Mouse (Mus musculus): Measurements from ENCODE around the gene Tbx4. TPM values are rescaled to one million over a fixed set of nuclear protein-coding genes. Genes with fewer than 3 reads are reported as not detected.

Gene Tbx4
- polyA plus RNA-seq, 1 experiment, result 0.07 TPM

DNA sequence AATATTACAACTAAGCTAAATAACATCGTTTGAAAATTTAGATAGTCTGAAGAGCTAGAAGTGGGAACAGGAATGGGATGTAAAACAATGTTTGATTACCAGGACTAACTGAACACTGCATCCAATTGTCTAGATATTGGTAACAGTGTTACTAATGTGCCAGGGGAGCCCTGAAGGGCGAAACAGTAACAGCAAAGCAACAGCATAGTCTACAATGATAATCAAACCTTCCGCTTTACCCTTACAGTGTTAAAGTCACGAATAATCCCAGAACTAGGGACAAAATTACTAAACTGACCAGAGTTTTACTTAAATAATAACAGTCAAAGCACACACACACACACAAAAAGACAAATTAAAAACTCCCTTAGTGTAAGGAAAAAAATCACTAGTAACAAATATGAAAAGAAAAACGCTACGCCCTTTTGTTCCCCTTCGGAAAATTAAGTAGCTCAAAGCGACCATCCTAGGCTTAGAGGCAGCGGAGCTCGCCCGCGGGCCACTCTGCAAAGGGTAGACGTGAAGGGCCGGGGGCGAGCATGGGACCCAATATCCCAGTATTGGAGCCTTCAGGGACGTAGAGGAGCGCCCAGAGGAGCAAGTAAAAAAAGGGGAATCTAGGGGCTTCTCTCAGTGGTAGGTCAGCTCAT is 1.7 kb downstream of the Tbx4 start:
- 11% methylated on average over 17 of the region's 17 CpGs for WGBS
- H3K4me3 ChIP-seq (ENCODE audit: extremely low read depth, insufficient read depth, insufficient read length), result no peak overlapping the region
- H3K27me3 ChIP-seq (ENCODE audit: control insufficient read depth, insufficient read depth, low read length), result peaks cover 47% of the 10 kb centered on the region
- no peak overlapping the region for H3K27ac ChIP-seq (ENCODE audit: insufficient read depth, low read length)
- TF ChIP-seq POLR2A (IDR thresholded peaks at IDR 0.05; ENCODE audit: low read depth, low read length) (no peak), CTCF (IDR thresholded peaks at IDR 0.05; ENCODE audit: extremely low read depth, insufficient read depth, insufficient read length, insufficient replicate concordance) (no peak)
- H3K36me3 ChIP-seq (ENCODE audit: control insufficient read depth, insufficient read depth, low read length), result no peaks in the 10 kb centered on the region
- H3K4me1 ChIP-seq (ENCODE audit: control insufficient read depth, insufficient read depth, insufficient read length), result no peaks in the 10 kb centered on the region
- no peak for DNase-seq (ENCODE audit: low read depth in 1 of 2, low spot score in 2 of 2)

DNA sequence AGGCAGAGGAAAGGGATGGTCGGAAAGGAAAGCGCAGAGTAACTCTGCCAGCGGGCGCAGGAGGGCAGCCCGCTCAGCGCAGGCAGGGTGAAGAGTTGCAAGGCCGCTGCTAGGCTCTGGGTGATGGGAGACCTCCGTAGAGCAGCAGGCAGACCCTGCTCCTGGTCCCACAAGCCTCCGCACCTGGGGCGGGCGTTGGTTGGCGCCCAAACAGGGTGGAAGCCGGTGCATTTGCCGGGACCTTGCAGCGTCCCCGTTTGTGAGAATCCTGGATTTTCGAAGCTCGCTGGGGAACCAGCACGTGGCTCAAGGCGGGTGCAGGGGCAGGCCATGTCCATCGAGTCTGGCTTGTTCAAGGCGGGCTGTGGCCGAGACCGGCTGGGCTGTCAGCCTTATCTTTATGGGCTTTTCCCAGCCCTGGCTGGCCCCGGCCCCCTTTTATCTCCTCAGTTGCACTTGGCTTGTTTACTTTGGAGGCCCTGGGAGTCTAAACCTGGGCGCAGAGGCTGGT is 2.3 kb downstream of the Tbx4 start:
- H3K27ac ChIP-seq (ENCODE audit: insufficient read depth, low read length), result no peak overlapping the region
- H3K4me1 ChIP-seq (ENCODE audit: control insufficient read depth, insufficient read depth, insufficient read length), result no peaks in the 10 kb centered on the region
- H3K4me3 ChIP-seq (ENCODE audit: extremely low read depth, insufficient read depth, insufficient read length), result no peak overlapping the region
- DNase-seq (ENCODE audit: low read depth in 1 of 2, low spot score in 2 of 2), result no peak
- H3K36me3 ChIP-seq (ENCODE audit: control insufficient read depth, insufficient read depth, low read length), result no peaks in the 10 kb centered on the region
- 13% methylated on average over 26 of the region's 26 CpGs for WGBS
- H3K27me3 ChIP-seq (ENCODE audit: control insufficient read depth, insufficient read depth, low read length), result peaks cover 47% of the 10 kb centered on the region
- TF ChIP-seq CTCF (IDR thresholded peaks at IDR 0.05; ENCODE audit: extremely low read depth, insufficient read depth, insufficient read length, insufficient replicate concordance) (no peak), POLR2A (IDR thresholded peaks at IDR 0.05; ENCODE audit: low read depth, low read length) (no peak)

DNA sequence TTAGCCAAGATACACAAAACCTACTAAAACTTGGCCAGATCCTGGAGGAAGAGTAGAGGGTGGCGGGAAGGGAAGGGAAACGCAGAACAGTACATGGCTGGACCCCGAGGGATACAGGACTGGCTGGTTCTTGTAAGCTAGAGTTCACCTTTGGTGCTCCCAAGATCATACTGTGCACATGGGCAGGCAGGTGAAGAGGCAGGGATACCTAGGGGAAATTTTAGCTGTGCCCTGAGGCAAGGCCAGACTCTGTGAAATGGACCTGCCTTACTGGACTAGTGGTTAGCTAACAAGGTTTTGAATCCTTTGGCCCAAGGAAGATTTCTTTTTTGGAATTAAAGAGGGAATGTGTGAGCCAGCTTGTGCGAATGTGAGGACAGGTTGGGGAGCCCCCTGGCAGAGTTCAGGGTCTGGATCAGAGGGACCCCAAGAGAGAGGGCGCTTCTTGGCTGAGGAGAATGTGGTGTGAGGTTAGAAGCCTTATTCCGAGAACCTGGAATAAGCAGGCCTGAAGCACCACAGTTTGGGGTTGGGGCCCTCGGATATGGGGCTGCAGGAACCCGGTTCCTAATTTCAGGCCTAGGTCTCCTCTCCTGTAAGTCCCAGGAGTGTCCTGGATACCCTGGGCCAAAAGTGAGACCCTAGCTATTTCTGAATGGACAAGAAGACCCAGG is 3.0 kb downstream of the Tbx4 start:
- Histone ChIP-seq H3K4me3 (ENCODE audit: extremely low read depth, insufficient read depth, insufficient read length) (no peak overlapping the region), H3K27me3 (ENCODE audit: control insufficient read depth, insufficient read depth, low read length) (peaks cover 50% of the 10 kb centered on the region), H3K27ac (ENCODE audit: insufficient read depth, low read length) (no peak overlapping the region), H3K36me3 (ENCODE audit: control insufficient read depth, insufficient read depth, low read length) (no peaks in the 10 kb centered on the region), H3K4me1 (ENCODE audit: control insufficient read depth, insufficient read depth, insufficient read length) (no peaks in the 10 kb centered on the region)
- WGBS, result 58% methylated on average over 8 of the region's 8 CpGs
- TF ChIP-seq CTCF (IDR thresholded peaks at IDR 0.05; ENCODE audit: extremely low read depth, insufficient read depth, insufficient read length, insufficient replicate concordance) (no peak), POLR2A (IDR thresholded peaks at IDR 0.05; ENCODE audit: low read depth, low read length) (no peak)
- no peak for DNase-seq (ENCODE audit: low read depth in 1 of 2, low spot score in 2 of 2)

DNA sequence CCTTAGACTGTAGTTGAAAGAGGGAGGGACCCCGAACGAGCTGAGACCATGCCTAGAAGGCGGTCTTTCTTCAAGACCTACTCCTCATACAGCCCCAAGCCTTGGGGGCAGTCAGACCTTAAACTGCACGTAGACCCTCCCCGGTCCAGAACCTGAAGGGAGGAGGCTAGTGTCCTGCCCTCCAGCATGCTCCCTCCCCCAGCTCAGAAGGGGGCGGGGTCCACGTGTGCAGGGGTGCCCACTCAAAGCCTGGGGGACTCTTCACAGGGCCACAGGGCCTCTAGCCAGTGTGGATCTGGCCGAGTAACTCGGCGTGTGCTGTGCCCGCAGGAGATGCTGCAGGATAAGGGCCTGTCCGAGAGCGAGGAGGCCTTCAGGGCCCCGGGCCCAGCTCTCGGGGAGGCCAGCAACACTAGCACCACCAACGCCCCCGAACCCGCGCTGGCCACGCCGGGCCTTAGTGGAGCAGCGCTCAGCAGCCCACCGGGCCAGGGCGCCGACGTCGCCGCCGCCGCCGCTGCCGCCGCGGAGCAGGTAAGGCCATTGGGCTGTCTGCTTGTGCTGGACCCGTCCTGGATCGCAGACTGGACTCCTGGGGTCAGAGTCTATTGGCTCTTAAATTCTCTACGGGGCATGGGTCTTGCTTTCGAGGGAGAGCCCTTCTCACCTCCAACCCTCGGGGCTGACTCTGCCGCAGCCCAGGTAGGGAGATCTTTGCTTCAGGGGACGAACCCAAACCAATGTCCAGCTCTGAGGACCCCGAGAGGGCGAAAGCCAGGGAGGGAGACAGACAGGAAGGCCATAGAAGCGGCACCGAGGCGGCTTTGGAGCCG is 3.7 kb downstream of the Tbx4 start:
- H3K27me3 ChIP-seq (ENCODE audit: control insufficient read depth, insufficient read depth, low read length), result peaks cover 53% of the 10 kb centered on the region
- H3K4me3 ChIP-seq (ENCODE audit: extremely low read depth, insufficient read depth, insufficient read length), result no peak overlapping the region
- TF ChIP-seq CTCF (IDR thresholded peaks at IDR 0.05; ENCODE audit: extremely low read depth, insufficient read depth, insufficient read length, insufficient replicate concordance) (no peak), POLR2A (IDR thresholded peaks at IDR 0.05; ENCODE audit: low read depth, low read length) (no peak)
- no peaks in the 10 kb centered on the region for H3K36me3 ChIP-seq (ENCODE audit: control insufficient read depth, insufficient read depth, low read length)
- no peak overlapping the region for H3K27ac ChIP-seq (ENCODE audit: insufficient read depth, low read length)
- 15% methylated on average over 47 of the region's 47 CpGs for WGBS
- H3K4me1 ChIP-seq (ENCODE audit: control insufficient read depth, insufficient read depth, insufficient read length), result no peaks in the 10 kb centered on the region
- no peak for DNase-seq (ENCODE audit: low read depth in 1 of 2, low spot score in 2 of 2)

DNA sequence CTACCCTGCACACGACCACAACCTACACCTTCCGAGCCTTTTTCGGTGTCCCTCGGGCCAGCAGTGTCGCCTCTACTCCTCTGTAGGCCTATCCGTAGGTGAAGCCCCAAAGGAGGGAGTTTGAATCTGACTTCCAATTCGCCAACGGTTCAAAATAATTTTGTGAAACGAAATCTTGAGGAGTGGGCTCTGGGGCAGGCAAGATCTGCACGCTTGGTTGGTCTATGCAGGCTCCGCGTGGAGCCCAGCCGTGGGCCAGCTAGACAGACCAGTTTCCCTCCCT is 4.3 kb downstream of the Tbx4 start:
- no peak overlapping the region for H3K4me3 ChIP-seq (ENCODE audit: extremely low read depth, insufficient read depth, insufficient read length)
- no peaks in the 10 kb centered on the region for H3K36me3 ChIP-seq (ENCODE audit: control insufficient read depth, insufficient read depth, low read length)
- 13% methylated on average over 13 of the region's 13 CpGs for WGBS
- no peaks in the 10 kb centered on the region for H3K4me1 ChIP-seq (ENCODE audit: control insufficient read depth, insufficient read depth, insufficient read length)
- no peak for DNase-seq (ENCODE audit: low read depth in 1 of 2, low spot score in 2 of 2)
- TF ChIP-seq CTCF (IDR thresholded peaks at IDR 0.05; ENCODE audit: extremely low read depth, insufficient read depth, insufficient read length, insufficient replicate concordance) (no peak), POLR2A (IDR thresholded peaks at IDR 0.05; ENCODE audit: low read depth, low read length) (no peak)
- H3K27me3 ChIP-seq (ENCODE audit: control insufficient read depth, insufficient read depth, low read length), result peaks cover 57% of the 10 kb centered on the region
- no peak overlapping the region for H3K27ac ChIP-seq (ENCODE audit: insufficient read depth, low read length)

DNA sequence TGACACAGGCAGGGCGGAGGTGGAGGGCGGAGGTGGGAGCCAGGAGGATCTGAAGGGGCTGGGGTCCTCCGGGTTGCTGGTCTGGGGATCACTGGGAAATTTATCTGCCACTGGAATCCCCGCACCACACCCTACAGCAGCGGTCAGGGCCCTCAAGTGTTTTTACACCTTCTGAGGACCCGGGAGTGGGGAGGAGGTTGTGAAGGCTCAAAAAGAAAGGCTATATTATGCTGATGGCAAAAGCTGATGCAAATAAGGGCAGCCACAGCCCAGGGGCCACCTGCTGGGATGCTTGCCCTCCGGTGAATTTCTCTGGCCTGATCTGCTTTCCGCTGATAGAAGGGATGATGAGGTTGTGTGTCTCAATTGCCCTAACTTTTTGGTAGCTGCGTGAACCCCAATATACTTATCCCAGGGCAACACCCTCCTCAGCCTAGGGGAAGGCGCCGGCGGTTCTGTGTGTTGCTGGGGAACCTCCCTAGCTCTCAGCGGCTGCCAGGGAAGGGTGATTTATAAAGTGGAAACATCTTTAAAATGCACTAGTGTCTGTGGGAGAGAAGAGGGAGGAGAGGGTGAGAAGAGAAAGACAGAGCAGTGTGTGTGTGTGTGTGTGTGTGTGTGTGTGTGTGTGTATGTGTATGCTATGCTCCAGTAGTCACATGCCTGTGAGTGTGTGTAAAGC is 4.9 kb downstream of the Tbx4 start:
- no peak overlapping the region for H3K4me3 ChIP-seq (ENCODE audit: extremely low read depth, insufficient read depth, insufficient read length)
- TF ChIP-seq POLR2A (IDR thresholded peaks at IDR 0.05; ENCODE audit: low read depth, low read length), result no peak
- TF ChIP-seq CTCF (IDR thresholded peaks at IDR 0.05; ENCODE audit: extremely low read depth, insufficient read depth, insufficient read length, insufficient replicate concordance), result no peak
- no peak overlapping the region for H3K27ac ChIP-seq (ENCODE audit: insufficient read depth, low read length)
- H3K27me3 ChIP-seq (ENCODE audit: control insufficient read depth, insufficient read depth, low read length), result peaks cover 53% of the 10 kb centered on the region
- no peaks in the 10 kb centered on the region for H3K4me1 ChIP-seq (ENCODE audit: control insufficient read depth, insufficient read depth, insufficient read length)
- no peak for DNase-seq (ENCODE audit: low read depth in 1 of 2, low spot score in 2 of 2)
- no peaks in the 10 kb centered on the region for H3K36me3 ChIP-seq (ENCODE audit: control insufficient read depth, insufficient read depth, low read length)
- WGBS, result 16% methylated on average over 13 of the region's 13 CpGs
